Mouse (Mus musculus) left cerebral cortex, postnatal 10 days (tissue): Measurements from ENCODE around the gene Csn1s1. TPM values are rescaled to one million over a fixed set of nuclear protein-coding genes. Genes with fewer than 3 reads are reported as not detected.

Experiments
- DNase-seq, 2 experiments: peaks; one replicate each; pipeline ENCODE4 v3.0.0; 2021 to 2022; ENCODE audit warnings: low spot score in 2 of 2, mixed read lengths in 1 of 2; ENCODE audit errors: extremely low spot score in 1 of 2
- intact Hi-C: fragments of 180-260 bp; cut with DNase I; formaldehyde crosslinking; loops from one replicate; pipeline ENCODE4 v1.15.1; 2025
- total RNA-seq, 2 experiments: library from RNA; stranded (reverse); gene quantifications; 2 replicates each; pipeline ENCODE4 v1.2.3; 2021

The Csn1s1 gene
- total RNA-seq = not detected

GRCm38 (mm10) chr5:87665908-87666307 is at the start of gene Csn1s1:
TSS of gene Csn1s1 (plus strand) at chr5:87666208.
- no peak for DNase-seq
- intact Hi-C loops = no loop called here

GRCm38 (mm10) chr5:87622681-87623080 is 43.3 kb upstream of the Csn1s1 start:
- intact Hi-C loops = no loop called here
- no peak for DNase-seq

- intact Hi-C loops = no loop called here
- no peak for DNase-seq
Measured at GRCm38 (mm10) chr5:87642787-87643186, 23.2 kb upstream of the Csn1s1 start.

GRCm38 (mm10) chr5:87699530-87699929 is 33.5 kb downstream of the Csn1s1 start, which contains the start of gene Csn2:
TSS of gene Csn2 (minus strand) at chr5:87699630.
- intact Hi-C loops = no loop called here
- DNase-seq = no peak

- intact Hi-C loops = no loop called here
- DNase-seq = no peak
Measured at GRCm38 (mm10) chr5:87705891-87706290, 39.9 kb downstream of the Csn1s1 start.

Other genes starting within 250 kb of the Csn1s1 start
- not detected for gene Ugt2b38, start 242.0 kb upstream of the Csn1s1 start, total RNA-seq
- gene Ugt2a2, start 183.9 kb upstream of the Csn1s1 start, total RNA-seq = not detected
- not detected for gene Gm43638, start 179.4 kb upstream of the Csn1s1 start, total RNA-seq
- gene Ugt2a1, start 175.3 kb upstream of the Csn1s1 start, total RNA-seq = not detected
- not detected for gene Sult1b1, start 128.0 kb upstream of the Csn1s1 start, total RNA-seq
- gene Sult1d1, start 97.2 kb upstream of the Csn1s1 start, total RNA-seq = not detected
- not detected for gene Sult1e1, start 74.6 kb upstream of the Csn1s1 start, total RNA-seq
- not detected for gene Csn2, start 33.4 kb downstream of the Csn1s1 start, total RNA-seq
- not detected for gene Csn1s2a, start 108.4 kb downstream of the Csn1s1 start, total RNA-seq
- not detected for gene Csn1s2b, start 141.9 kb downstream of the Csn1s1 start, total RNA-seq
- gene Prr27, start 159.5 kb downstream of the Csn1s1 start, total RNA-seq = not detected
- gene Odam, start 218.8 kb downstream of the Csn1s1 start, total RNA-seq = not detected